Mouse (Mus musculus): ENCODE data around the gene Ifna15. TPM values are rescaled to one million over a fixed set of nuclear protein-coding genes. Genes with fewer than 3 reads are reported as not detected.

Gene Ifna15
- polyA plus RNA-seq, 1 experiment from 2014 or later: not detected

DNA sequence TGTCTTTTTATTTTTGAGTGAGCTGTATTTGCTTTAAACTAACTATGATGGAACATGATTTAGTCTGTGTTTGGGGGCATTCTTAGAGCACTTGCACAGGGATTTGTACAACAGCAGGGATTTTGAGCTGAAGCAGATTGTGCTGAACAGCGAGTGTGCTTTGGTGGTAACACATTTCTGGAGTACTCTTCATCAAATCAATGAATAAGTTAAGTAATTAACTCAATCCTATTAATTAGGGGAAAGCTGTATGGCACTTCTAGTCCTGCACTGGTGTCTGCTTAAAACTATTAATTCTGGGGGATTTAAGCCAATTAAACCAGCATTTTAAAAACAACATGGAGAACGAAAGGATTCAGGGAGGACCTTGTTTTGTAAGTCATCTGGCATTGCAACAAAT, 40.1 kb downstream of the Ifna15 start:
- H3K9me3 ChIP-seq (ENCODE audit: control insufficient read depth, low read length): no peaks in the 10 kb centered on the region
- no peak overlapping the region for H3K9ac ChIP-seq (replicated peaks; ENCODE audit: low read depth, low read length)
- H3K4me2 ChIP-seq (ENCODE audit: low read length): no peak overlapping the region
- H3K27me3 ChIP-seq (replicated peaks; ENCODE audit: control insufficient read depth, insufficient read depth, low read length): no peaks in the 10 kb centered on the region
- 10% methylated on average over 2 of the region's 2 CpGs for WGBS
- H3K27ac ChIP-seq (ENCODE audit: low read length): no peak overlapping the region
- H3K4me3 ChIP-seq (replicated peaks; ENCODE audit: low read length): no peak overlapping the region
- ATAC-seq: peak; percentile 61
- peaks cover 6% of the 10 kb centered on the region; the same call in 1 of the 2 replicates for H3K4me1 ChIP-seq (replicated peaks; ENCODE audit: control insufficient read depth, insufficient read depth, low read length)
- H3K36me3 ChIP-seq (ENCODE audit: control insufficient read depth, insufficient read depth): no peaks in the 10 kb centered on the region

DNA sequence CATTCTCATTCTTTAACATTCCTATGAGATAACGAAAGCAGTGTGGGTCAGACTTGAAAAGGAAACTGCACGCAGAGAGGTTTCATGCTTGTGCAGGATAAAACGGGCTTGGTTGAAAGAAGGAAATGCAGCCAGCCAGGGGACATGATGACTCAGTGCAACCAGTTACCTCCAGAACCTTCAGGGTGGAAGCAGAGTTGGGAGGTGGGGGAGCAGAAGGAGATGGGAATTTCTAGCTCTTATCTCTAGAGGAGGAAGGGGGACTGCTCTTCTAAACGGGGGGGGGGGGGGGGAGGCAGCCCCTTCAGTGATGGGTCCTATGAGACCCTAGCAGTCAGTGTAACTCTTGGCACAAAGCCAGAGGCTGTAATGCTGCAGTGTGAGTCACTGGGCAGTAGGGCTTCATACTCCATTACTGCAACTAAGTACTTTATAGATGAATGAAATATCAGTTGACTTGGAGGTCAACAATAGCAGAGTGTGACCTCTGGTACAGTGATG, 42.3 kb downstream of the Ifna15 start:
- WGBS: 28% methylated on average over 4 of the region's 4 CpGs
- ATAC-seq: no peak
- no peaks in the 10 kb centered on the region for H3K27me3 ChIP-seq (replicated peaks; ENCODE audit: control insufficient read depth, insufficient read depth, low read length)
- no peak overlapping the region for H3K4me2 ChIP-seq (ENCODE audit: low read length)
- H3K4me3 ChIP-seq (replicated peaks; ENCODE audit: low read length): no peak overlapping the region
- no peak overlapping the region for H3K27ac ChIP-seq (ENCODE audit: low read length)
- H3K36me3 ChIP-seq (ENCODE audit: control insufficient read depth, insufficient read depth): no peaks in the 10 kb centered on the region
- H3K9ac ChIP-seq (replicated peaks; ENCODE audit: low read depth, low read length): no peak overlapping the region
- no peaks in the 10 kb centered on the region for H3K9me3 ChIP-seq (ENCODE audit: control insufficient read depth, low read length)
- H3K4me1 ChIP-seq (replicated peaks; ENCODE audit: control insufficient read depth, insufficient read depth, low read length): peaks cover 6% of the 10 kb centered on the region; the same call in 1 of the 2 replicates

DNA sequence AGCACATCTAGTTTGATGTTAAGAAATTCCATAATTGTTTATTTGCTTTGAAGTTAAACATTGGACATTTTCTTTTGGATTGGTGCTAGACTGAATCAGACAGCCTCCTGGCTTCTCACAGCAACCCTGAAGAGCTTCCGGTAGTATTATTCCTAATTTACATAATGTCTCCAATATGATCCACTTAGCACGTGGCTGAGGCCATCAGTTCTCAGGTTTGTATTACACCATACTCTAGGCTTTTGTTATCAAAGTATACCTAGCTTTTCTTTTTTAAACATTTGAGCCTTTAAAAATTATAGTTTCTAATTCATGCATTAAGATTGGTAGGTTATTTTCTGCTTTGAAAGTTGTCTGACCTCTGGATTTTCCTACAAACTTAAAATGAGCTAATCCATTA, 42.8 kb downstream of the Ifna15 start:
- no peaks in the 10 kb centered on the region for H3K9me3 ChIP-seq (ENCODE audit: control insufficient read depth, low read length)
- H3K27ac ChIP-seq (ENCODE audit: low read length): no peak overlapping the region
- peaks cover 6% of the 10 kb centered on the region; the same call in 1 of the 2 replicates for H3K4me1 ChIP-seq (replicated peaks; ENCODE audit: control insufficient read depth, insufficient read depth, low read length)
- 26% methylated on average over 2 of the region's 2 CpGs for WGBS
- H3K9ac ChIP-seq (replicated peaks; ENCODE audit: low read depth, low read length): no peak overlapping the region
- H3K4me3 ChIP-seq (replicated peaks; ENCODE audit: low read length): no peak overlapping the region
- H3K4me2 ChIP-seq (ENCODE audit: low read length): no peak overlapping the region
- ATAC-seq: no peak
- no peaks in the 10 kb centered on the region for H3K27me3 ChIP-seq (replicated peaks; ENCODE audit: control insufficient read depth, insufficient read depth, low read length)
- no peaks in the 10 kb centered on the region for H3K36me3 ChIP-seq (ENCODE audit: control insufficient read depth, insufficient read depth)

DNA sequence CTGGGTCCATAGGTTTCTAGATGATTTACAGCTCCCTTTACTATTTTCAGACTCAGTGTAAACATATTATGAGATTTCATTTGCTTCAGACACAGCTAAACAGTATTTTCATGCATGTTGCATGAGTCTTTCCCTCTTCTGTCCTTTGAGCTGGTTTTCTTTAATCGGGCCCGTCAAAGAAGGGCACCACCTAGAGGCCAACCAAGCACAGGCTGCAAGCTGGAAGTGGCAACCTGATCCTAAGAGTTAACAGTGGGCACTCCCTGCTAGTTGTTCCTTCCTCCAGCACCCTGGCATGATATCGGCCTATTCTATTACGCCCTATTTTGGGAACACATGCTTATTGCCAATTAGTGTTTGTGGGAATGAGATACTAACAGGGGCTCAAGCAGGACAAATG, 43.6 kb downstream of the Ifna15 start:
- Histone ChIP-seq H3K27me3 (replicated peaks; ENCODE audit: control insufficient read depth, insufficient read depth, low read length) (no peaks in the 10 kb centered on the region), H3K4me2 (ENCODE audit: low read length) (no peak overlapping the region), H3K4me3 (replicated peaks; ENCODE audit: low read length) (no peak overlapping the region), H3K4me1 (replicated peaks; ENCODE audit: control insufficient read depth, insufficient read depth, low read length) (peaks cover 6% of the 10 kb centered on the region; the same call in 1 of the 2 replicates), H3K9me3 (ENCODE audit: control insufficient read depth, low read length) (no peaks in the 10 kb centered on the region), H3K36me3 (ENCODE audit: control insufficient read depth, insufficient read depth) (no peaks in the 10 kb centered on the region), H3K9ac (replicated peaks; ENCODE audit: low read depth, low read length) (no peak overlapping the region), H3K27ac (ENCODE audit: low read length) (no peak overlapping the region)
- ATAC-seq: 0 out of 2 replicates have a peak, but pooled peaks have one; percentile 12
- 40% methylated on average over 4 of the region's 4 CpGs for WGBS

DNA sequence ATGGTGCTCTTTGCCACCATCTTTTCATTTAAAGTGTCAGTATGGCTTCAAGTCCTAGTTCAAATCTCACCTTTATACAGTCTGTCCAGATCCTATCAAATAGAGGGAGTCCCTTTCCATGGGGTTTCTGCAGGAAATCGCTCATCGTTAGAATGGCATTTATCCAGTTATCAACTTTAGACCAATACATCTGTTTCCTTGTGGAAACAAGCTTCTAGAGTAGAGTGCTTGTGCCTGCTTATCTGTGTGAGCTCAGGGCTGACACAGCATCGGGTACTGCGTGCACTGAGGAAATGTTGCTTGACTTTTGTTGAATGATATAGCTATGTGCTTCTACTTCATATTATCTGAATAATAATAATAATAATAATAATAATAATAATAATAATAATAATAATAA, 44.3 kb downstream of the Ifna15 start:
- WGBS: 91% methylated on average over 4 of the region's 4 CpGs
- Histone ChIP-seq H3K4me2 (ENCODE audit: low read length) (no peak overlapping the region), H3K4me3 (replicated peaks; ENCODE audit: low read length) (no peak overlapping the region), H3K4me1 (replicated peaks; ENCODE audit: control insufficient read depth, insufficient read depth, low read length) (peaks cover 6% of the 10 kb centered on the region; the same call in 1 of the 2 replicates), H3K9me3 (ENCODE audit: control insufficient read depth, low read length) (no peaks in the 10 kb centered on the region), H3K27ac (ENCODE audit: low read length) (no peak overlapping the region), H3K27me3 (replicated peaks; ENCODE audit: control insufficient read depth, insufficient read depth, low read length) (no peaks in the 10 kb centered on the region), H3K9ac (replicated peaks; ENCODE audit: low read depth, low read length) (no peak overlapping the region), H3K36me3 (ENCODE audit: control insufficient read depth, insufficient read depth) (no peaks in the 10 kb centered on the region)
- ATAC-seq: no peak

Other genes starting within 250 kb of the Ifna15 start
- gene Hacd4, start 119.3 kb downstream of the Ifna15 start, polyA plus RNA-seq (2015; fragmentation: Nextera tagmentation; extraction: Ambion mirVana): 2.8 and 3.9 TPM in 2 replicates
- gene Ifnb1, start 35.5 kb downstream of the Ifna15 start, polyA plus RNA-seq (2015; fragmentation: Nextera tagmentation; extraction: Ambion mirVana): not detected in 2 replicates
- not detected in 2 replicates for gene Ifna14, start 13.6 kb upstream of the Ifna15 start, polyA plus RNA-seq (2015; fragmentation: Nextera tagmentation; extraction: Ambion mirVana)
- not detected in 2 replicates for gene Ifna9, start 34.1 kb upstream of the Ifna15 start, polyA plus RNA-seq (2015; fragmentation: Nextera tagmentation; extraction: Ambion mirVana)
- not detected in 2 replicates for gene Ifna12, start 45.1 kb upstream of the Ifna15 start, polyA plus RNA-seq (2015; fragmentation: Nextera tagmentation; extraction: Ambion mirVana)
- not detected in 2 replicates for gene C87499, start 76.2 kb upstream of the Ifna15 start, polyA plus RNA-seq (2015; fragmentation: Nextera tagmentation; extraction: Ambion mirVana)
- not detected in 2 replicates for gene Ifna13, start 86.2 kb upstream of the Ifna15 start, polyA plus RNA-seq (2015; fragmentation: Nextera tagmentation; extraction: Ambion mirVana)
- not detected in 2 replicates for gene Ifna16, start 118.7 kb upstream of the Ifna15 start, polyA plus RNA-seq (2015; fragmentation: Nextera tagmentation; extraction: Ambion mirVana)
- gene Ifna2, start 125.7 kb upstream of the Ifna15 start, polyA plus RNA-seq (2015; fragmentation: Nextera tagmentation; extraction: Ambion mirVana): not detected in 2 replicates
- gene Ifnab, start 133.1 kb upstream of the Ifna15 start, polyA plus RNA-seq (2015; fragmentation: Nextera tagmentation; extraction: Ambion mirVana): not detected in 2 replicates
- 1.2 and 1.4 TPM in 2 replicates for gene Gm26566, start 163.6 kb upstream of the Ifna15 start, polyA plus RNA-seq (2015; fragmentation: Nextera tagmentation; extraction: Ambion mirVana)
- 122 and 135 TPM in 2 replicates for gene Klhl9, start 164.2 kb upstream of the Ifna15 start, polyA plus RNA-seq (2015; fragmentation: Nextera tagmentation; extraction: Ambion mirVana)
- gene Gm13271, start 196.6 kb upstream of the Ifna15 start, polyA plus RNA-seq (2015; fragmentation: Nextera tagmentation; extraction: Ambion mirVana): not detected in 2 replicates
- 0.16 TPM in 1 of 2 replicates, not detected in the other for gene Gm13283, start 201.9 kb upstream of the Ifna15 start, polyA plus RNA-seq (2015; fragmentation: Nextera tagmentation; extraction: Ambion mirVana)
- gene Gm13290, start 215.6 kb upstream of the Ifna15 start, polyA plus RNA-seq (2015; fragmentation: Nextera tagmentation; extraction: Ambion mirVana): 0.46 TPM in 1 of 2 replicates, not detected in the other
- gene Gm13289, start 218.7 kb upstream of the Ifna15 start, polyA plus RNA-seq (2015; fragmentation: Nextera tagmentation; extraction: Ambion mirVana): not detected in 2 replicates
- gene Gm13272, start 221.6 kb upstream of the Ifna15 start, polyA plus RNA-seq (2015; fragmentation: Nextera tagmentation; extraction: Ambion mirVana): not detected in 2 replicates
- gene Ifnz, start 223.9 kb upstream of the Ifna15 start, polyA plus RNA-seq (2015; fragmentation: Nextera tagmentation; extraction: Ambion mirVana): not detected in 2 replicates
- gene Gm13276, start 227.5 kb upstream of the Ifna15 start, polyA plus RNA-seq (2015; fragmentation: Nextera tagmentation; extraction: Ambion mirVana): not detected in 2 replicates
- gene Gm13277, start 230.4 kb upstream of the Ifna15 start, polyA plus RNA-seq (2015; fragmentation: Nextera tagmentation; extraction: Ambion mirVana): not detected in 2 replicates
- gene Gm13278, start 233.3 kb upstream of the Ifna15 start, polyA plus RNA-seq (2015; fragmentation: Nextera tagmentation; extraction: Ambion mirVana): not detected in 2 replicates
- not detected in 2 replicates for gene Gm13275, start 236.2 kb upstream of the Ifna15 start, polyA plus RNA-seq (2015; fragmentation: Nextera tagmentation; extraction: Ambion mirVana)
- gene Gm13279, start 239.2 kb upstream of the Ifna15 start, polyA plus RNA-seq (2015; fragmentation: Nextera tagmentation; extraction: Ambion mirVana): not detected in 2 replicates
- gene Gm13285, start 241.4 kb upstream of the Ifna15 start, polyA plus RNA-seq (2015; fragmentation: Nextera tagmentation; extraction: Ambion mirVana): not detected in 2 replicates
- gene Gm13287, start 245.0 kb upstream of the Ifna15 start, polyA plus RNA-seq (2015; fragmentation: Nextera tagmentation; extraction: Ambion mirVana): not detected in 2 replicates
- gene Gm13288, start 247.3 kb upstream of the Ifna15 start, polyA plus RNA-seq (2015; fragmentation: Nextera tagmentation; extraction: Ambion mirVana): not detected in 2 replicates